Mouse (Mus musculus) midbrain, embryonic 15.5 days (tissue): ENCODE measurements around the gene Srms. TPM values are rescaled to one million over a fixed set of nuclear protein-coding genes. Genes with fewer than 3 reads are reported as not detected.

Experiments
- ATAC-seq: fragments of 200-750 bp; cut with Nextera tagmentation; replicated peaks from 2 replicates; pipeline ENCODE4 v1.8.0; 2017; ENCODE audit warnings: moderate TSS enrichment
- H3K27ac ChIP-seq: fragments of 300-500 bp; sonication (generic); 2 replicates; pipeline ENCODE4 v1.5.1; 2015; ENCODE audit warnings: mild to moderate bottlenecking, inconsistent platforms
- H3K27me3 ChIP-seq: fragments of 300-500 bp; sonication (generic); replicated peaks from 2 replicates; pipeline ENCODE4 v1.6.1; 2015; ENCODE audit warnings: inconsistent platforms
- H3K36me3 ChIP-seq: fragments of 300-500 bp; sonication (generic); replicated peaks from 2 replicates; pipeline ENCODE4 v1.6.1; 2015; ENCODE audit warnings: inconsistent platforms
- H3K4me1 ChIP-seq: fragments of 300-500 bp; sonication (generic); 2 replicates; pipeline ENCODE4 v1.6.1; 2015; ENCODE audit warnings: inconsistent platforms
- H3K4me2 ChIP-seq: fragments of 300-500 bp; sonication (generic); 2 replicates; pipeline ENCODE4 v1.6.1; 2015; ENCODE audit warnings: inconsistent platforms, mild to moderate bottlenecking, moderate library complexity
- H3K4me3 ChIP-seq: fragments of 300-500 bp; sonication (generic); 2 replicates; pipeline ENCODE4 v1.5.1; 2015; ENCODE audit warnings: mild to moderate bottlenecking, inconsistent platforms
- H3K9ac ChIP-seq: fragments of 300-500 bp; sonication (generic); 2 replicates; pipeline ENCODE4 v1.6.1; 2015; ENCODE audit warnings: mild to moderate bottlenecking, inconsistent platforms
- H3K9me3 ChIP-seq: fragments of 300-500 bp; sonication (generic); 2 replicates; pipeline ENCODE4 v1.6.1; 2016; ENCODE audit warnings: inconsistent platforms
- WGBS: fragments of 180-500 bp; shearing (Covaris S2); methylation state at CpG from one replicate; pipeline ENCODE4 v1.1.7; 2015; ENCODE audit warnings: mixed read lengths; 5-methylcytosine and 5-hydroxymethylcytosine counted together
- polyA plus RNA-seq: library from polyadenylated mRNA; unstranded; fragments of >200 nt; fragmentation: Nextera tagmentation; extraction: Ambion mirVana; gene quantifications from 2 replicates; pipeline ENCODE4 v1.2.1, GENCODE M21; 2015

The Srms gene
- 0.18 and 0.22 TPM in 2 replicates for polyA plus RNA-seq

DNA sequence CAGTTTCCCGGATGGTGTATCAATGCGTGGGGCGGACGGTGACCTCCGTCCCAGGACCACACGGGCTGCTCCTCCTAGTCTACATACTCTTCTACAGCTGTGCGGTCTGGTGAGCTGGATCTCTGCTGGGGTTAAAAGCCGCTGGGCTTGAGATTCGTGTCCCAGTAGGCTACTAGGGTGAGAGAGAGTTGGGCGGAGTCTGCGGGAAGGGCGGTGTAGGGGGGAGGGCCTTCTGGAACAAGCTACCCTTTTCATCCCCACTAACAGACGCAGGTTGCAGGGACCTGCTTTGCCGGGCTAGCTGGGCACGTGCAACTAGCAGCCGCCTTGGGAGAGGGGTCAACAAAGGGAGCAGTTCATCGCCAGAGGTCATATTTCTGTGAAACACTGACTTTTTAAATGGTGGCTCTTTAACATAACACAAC lies at the start of gene Srms:
Srms (minus strand) TSS at position 165 of the 425 bp plus-strand sequence.
- Histone ChIP-seq H3K27me3 (peaks cover 35% of the 10 kb centered on the region), H3K27ac (no peak within 1 kb of the TSS), H3K4me2 (peak within 1 kb of the TSS; percentile 45), H3K9me3 (no peaks in the 10 kb centered on the region), H3K36me3 (no peaks in the 10 kb centered on the region), H3K9ac (no peak within 1 kb of the TSS), H3K4me3 (peak within 1 kb of the TSS; percentile 25), H3K4me1 (peaks cover 14% of the 10 kb centered on the region)
- WGBS: 2% methylated on average over 17 of the region's 17 CpGs
- no peak for ATAC-seq

DNA sequence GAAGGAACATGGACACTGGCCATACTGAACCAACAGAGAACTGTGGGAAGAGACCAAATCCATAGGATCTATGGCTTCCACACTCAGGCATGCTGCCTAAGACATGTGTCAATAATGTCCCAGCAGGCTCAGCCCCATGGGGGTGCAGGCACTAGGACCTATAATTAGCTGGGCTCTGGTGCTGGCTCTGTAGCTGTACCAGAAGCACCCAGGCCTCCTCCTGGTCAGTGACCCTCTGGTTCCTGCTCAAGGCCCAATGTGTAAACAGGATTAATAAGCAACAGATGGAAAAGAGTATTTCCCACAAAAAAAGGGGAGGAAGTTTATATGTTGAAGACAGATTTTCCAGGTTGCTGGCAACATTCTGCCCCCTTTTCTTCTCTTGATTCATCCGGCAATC lies 40.3 kb upstream of the Srms start:
- 73% methylated on average over 1 of the region's 1 CpGs for WGBS
- H3K36me3 ChIP-seq: peaks cover 46% of the 10 kb centered on the region
- ATAC-seq: no peak
- no peak overlapping the region for H3K27ac ChIP-seq
- H3K9me3 ChIP-seq: no peaks in the 10 kb centered on the region
- no peak overlapping the region for H3K9ac ChIP-seq
- H3K4me2 ChIP-seq: no peak overlapping the region
- no peaks in the 10 kb centered on the region for H3K4me1 ChIP-seq
- no peaks in the 10 kb centered on the region for H3K27me3 ChIP-seq
- no peak overlapping the region for H3K4me3 ChIP-seq

DNA sequence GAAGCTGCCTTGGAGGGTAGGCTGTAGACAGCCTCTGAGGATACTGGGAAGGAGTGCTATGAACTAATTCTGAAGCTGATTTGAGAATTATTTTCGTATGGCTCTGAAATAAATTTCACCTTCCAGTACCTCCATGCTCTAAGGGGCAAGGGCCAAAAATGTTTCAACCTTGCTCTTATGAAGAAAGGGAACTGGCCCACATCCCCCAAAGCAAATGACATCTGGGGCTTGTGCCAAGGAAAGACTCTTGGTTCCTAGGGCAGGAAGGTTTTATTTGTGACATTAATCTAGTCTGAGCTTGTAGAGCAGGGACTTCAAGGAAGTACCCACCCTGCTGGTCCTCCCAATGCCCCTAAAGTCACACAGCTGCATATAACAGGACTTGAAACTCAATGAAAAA lies 38.9 kb upstream of the Srms start:
- WGBS: 93% methylated on average over 1 of the region's 1 CpGs
- ATAC-seq: no peak
- H3K36me3 ChIP-seq: peaks cover 40% of the 10 kb centered on the region

DNA sequence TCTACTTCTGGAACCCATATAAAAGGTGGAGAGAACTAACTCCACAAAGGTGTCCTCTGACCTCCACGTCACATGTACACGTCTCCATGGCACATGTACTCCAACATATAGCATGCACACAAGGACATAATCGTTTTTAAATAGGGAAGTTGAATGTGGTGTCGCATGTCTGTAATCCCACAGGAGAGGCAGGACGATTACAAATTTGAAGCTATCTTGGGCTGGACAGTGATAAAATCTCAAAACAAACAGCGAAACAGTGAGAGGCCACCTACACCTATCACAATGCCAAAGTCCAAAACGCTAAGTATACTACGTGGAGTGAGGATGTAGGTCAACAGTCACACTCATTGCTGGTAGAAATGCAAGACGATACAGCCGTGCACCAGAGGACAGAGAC lies 36.2 kb upstream of the Srms start:
- Histone ChIP-seq H3K27ac (no peak overlapping the region), H3K27me3 (no peaks in the 10 kb centered on the region), H3K4me1 (no peaks in the 10 kb centered on the region), H3K4me3 (no peak overlapping the region), H3K9me3 (no peaks in the 10 kb centered on the region), H3K36me3 (peaks cover 19% of the 10 kb centered on the region), H3K9ac (no peak overlapping the region), H3K4me2 (no peak overlapping the region)
- ATAC-seq: no peak
- WGBS: 88% methylated on average over 10 of the region's 10 CpGs

More for the DNA sequence above, 38.9 kb upstream of the Srms start:
- Histone ChIP-seq H3K4me3 (no peak overlapping the region), H3K27ac (no peak overlapping the region), H3K9ac (no peak overlapping the region), H3K4me1 (no peaks in the 10 kb centered on the region), H3K9me3 (no peaks in the 10 kb centered on the region), H3K27me3 (no peaks in the 10 kb centered on the region), H3K4me2 (no peak overlapping the region)

DNA sequence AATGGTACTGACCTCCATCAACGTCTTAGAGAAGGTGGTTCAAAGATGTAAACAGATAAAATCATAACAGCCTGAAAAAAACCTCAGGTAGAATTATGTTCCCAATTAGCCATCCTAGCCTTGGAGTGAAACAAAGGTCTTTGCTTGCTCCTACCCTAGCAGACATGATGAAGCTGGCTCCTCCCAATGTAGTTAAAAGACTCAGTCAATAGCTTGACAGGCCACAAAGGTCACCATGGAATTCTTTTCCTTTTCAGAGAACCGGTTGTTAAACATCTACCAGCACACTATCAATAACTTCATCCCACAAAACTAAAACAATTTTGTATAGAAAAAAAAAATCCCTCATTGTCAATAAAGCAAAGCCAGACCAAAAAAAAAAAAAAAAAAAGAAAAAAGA lies 32.0 kb upstream of the Srms start:
- H3K4me2 ChIP-seq: no peak overlapping the region
- no peak overlapping the region for H3K9ac ChIP-seq
- H3K9me3 ChIP-seq: no peaks in the 10 kb centered on the region
- ATAC-seq: no peak
- no peaks in the 10 kb centered on the region for H3K36me3 ChIP-seq
- H3K4me3 ChIP-seq: no peak overlapping the region
- WGBS: 36% methylated on average over 2 of the region's 2 CpGs
- no peaks in the 10 kb centered on the region for H3K4me1 ChIP-seq
- H3K27ac ChIP-seq: no peak overlapping the region
- no peaks in the 10 kb centered on the region for H3K27me3 ChIP-seq

DNA sequence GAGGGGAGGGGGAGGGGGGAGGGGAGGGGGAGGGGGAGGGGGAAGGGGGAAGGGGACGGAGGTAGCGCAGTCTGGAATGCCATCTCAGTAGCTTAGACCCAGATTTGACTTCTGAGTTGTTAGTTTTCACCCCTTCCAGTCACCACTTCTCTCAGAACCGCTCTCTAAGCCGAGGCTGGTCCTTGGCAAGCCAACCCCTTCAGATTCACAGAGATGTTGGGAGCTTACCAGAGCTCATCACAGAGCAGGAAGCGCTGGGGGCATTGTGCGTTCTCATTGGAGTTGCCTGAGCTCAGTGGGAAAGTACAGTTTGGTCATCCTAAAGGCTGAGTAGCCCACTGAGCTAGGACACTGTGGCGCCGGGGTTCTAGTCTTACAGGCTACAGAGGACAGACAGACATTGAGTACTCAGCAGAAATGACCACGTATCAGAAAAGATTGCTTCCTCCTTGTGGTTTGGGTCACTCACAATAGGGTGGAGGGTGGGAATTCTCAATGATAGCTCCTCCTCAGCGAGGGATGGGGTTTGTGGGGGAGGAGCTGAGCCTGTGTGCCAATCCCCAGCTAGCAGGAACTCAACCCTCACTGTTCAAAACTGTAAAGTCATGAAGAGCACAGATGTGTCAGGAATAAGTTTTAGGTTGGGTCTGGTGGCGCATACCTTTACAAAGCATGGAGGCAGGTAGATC lies 30.9 kb upstream of the Srms start:
- no peak for ATAC-seq
- Histone ChIP-seq H3K27ac (no peak overlapping the region), H3K36me3 (no peaks in the 10 kb centered on the region), H3K9ac (no peak overlapping the region), H3K27me3 (no peaks in the 10 kb centered on the region), H3K9me3 (no peaks in the 10 kb centered on the region), H3K4me1 (no peaks in the 10 kb centered on the region), H3K4me3 (no peak overlapping the region), H3K4me2 (no peak overlapping the region)
- WGBS: 27% methylated on average over 11 of the region's 11 CpGs

DNA sequence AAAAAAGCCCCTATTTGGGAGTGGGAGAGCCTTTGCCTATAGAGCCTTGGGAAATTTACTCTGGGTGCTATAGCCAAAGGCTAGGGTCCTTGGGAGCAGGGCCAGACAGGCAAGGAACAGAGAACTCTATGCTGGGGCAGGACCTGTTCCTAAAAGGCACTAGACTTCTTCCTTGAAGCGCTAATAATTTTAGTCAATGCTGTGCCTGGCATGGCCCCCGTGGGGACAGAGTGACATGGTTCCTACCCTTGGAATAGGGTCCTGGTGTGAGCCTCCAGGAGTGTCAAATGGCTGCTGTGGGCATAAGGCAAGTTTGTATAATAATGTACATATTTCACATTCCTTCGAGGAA lies 29.3 kb upstream of the Srms start:
- 73% methylated on average over 3 of the region's 3 CpGs for WGBS
- Histone ChIP-seq H3K9ac (no peak overlapping the region), H3K4me3 (no peak overlapping the region), H3K27ac (no peak overlapping the region), H3K36me3 (no peaks in the 10 kb centered on the region), H3K4me1 (no peaks in the 10 kb centered on the region), H3K9me3 (no peaks in the 10 kb centered on the region), H3K27me3 (no peaks in the 10 kb centered on the region), H3K4me2 (no peak overlapping the region)
- ATAC-seq: no peak

DNA sequence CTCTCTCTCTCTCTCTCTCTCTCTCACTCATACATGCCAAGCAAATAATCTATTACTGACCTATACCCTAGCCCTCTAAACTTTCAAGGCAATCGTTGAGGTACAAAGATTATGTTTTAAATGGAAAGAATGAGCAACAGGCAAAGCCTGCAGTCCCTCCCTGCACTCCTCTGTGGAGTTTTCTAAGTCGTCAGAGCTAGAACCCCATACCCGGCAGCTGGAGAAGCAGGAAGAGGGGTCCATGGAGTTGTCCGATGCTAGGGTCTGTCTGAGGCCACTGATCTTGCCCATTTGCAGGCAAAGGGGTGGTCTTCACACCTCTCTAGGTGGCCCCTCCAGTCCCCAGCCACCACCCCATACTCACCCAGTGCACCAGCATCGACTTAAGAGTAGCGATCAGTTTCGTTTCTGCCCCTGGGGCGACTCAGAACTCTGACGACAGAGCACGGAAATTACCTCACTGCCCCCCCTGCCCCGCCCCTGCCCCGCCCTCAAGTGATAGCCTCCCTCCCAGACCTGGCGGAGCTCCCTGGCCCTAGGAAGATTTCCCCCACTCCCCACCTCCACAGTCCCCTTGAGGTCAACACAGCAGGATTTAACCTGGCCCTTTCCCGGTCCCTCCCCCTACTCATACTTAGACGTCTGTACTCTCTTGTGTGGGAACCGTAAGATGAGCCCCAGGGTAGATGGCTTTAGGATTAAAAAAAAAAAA lies 28.8 kb upstream of the Srms start, which contains the start of gene Helz2:
Helz2 (minus strand) TSS at position 426 of the 712 bp plus-strand sequence.
- Histone ChIP-seq H3K4me1 (no peaks in the 10 kb centered on the region), H3K4me2 (peak within 1 kb of the TSS; percentile 36), H3K9ac (no peak within 1 kb of the TSS), H3K27ac (no peak within 1 kb of the TSS), H3K36me3 (no peaks in the 10 kb centered on the region), H3K9me3 (no peaks in the 10 kb centered on the region), H3K27me3 (no peaks in the 10 kb centered on the region), H3K4me3 (no peak within 1 kb of the TSS)
- 15% methylated on average over 16 of the region's 16 CpGs for WGBS
- no peak for ATAC-seq

DNA sequence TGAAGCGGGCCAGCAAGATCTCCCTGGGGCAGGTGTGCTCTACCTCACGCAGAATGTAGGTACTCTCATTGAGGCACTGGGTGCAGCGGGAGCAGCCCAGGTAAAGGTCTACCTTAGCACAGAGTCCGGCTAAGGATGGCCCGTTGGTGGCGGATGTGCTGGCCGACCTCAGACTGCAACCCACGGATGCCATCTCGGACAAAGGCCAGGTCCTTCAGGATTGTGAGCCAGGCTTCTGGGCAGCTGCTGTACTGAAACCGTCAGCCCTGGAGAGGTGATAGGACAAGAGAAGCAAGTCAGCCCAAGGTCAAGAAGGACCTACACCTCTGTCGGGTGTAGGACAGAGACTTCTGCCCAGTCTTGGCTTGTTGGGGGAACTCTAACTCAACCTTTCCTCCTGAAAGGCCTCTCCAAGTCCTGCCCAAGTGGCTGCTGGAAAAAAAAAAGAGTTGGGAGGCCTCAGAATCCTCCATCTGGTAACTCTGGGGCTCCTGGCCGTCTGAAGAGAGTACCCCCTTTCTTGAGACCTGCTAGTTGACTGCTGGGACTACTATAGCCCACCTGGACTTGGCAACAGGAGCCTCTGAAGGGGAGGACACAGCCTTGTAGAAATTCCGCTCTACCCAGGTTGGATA lies 27.9 kb upstream of the Srms start:
- Histone ChIP-seq H3K9ac (no peak overlapping the region), H3K4me2 (no peak overlapping the region), H3K9me3 (no peaks in the 10 kb centered on the region), H3K36me3 (no peaks in the 10 kb centered on the region), H3K27me3 (no peaks in the 10 kb centered on the region), H3K4me1 (no peaks in the 10 kb centered on the region), H3K27ac (no peak overlapping the region), H3K4me3 (no peak overlapping the region)
- WGBS: 92% methylated on average over 13 of the region's 13 CpGs
- ATAC-seq: no peak

DNA sequence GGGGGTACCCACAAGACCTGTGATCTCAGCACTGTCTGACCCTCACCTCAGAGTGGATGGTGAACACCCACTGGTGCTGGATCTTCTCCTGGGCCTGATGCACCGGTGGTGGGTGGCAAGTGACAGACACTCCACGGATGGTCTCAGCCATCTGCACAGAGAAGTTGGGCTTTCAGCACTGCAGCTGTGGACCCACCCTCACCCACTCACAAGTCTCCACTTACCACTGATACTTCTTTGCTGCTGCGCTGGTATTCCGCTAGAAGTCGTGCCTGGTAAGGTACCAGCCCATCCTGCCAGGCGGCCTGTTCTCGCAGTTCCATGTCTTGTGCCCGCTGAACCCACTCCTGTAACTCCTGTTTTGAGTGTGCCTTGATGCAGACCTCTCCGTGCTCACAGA lies 26.3 kb upstream of the Srms start:
- ATAC-seq: no peak
- H3K4me2 ChIP-seq: no peak overlapping the region
- H3K27me3 ChIP-seq: no peaks in the 10 kb centered on the region
- H3K36me3 ChIP-seq: no peaks in the 10 kb centered on the region
- H3K9me3 ChIP-seq: no peaks in the 10 kb centered on the region
- H3K9ac ChIP-seq: no peak overlapping the region
- no peak overlapping the region for H3K4me3 ChIP-seq
- no peak overlapping the region for H3K27ac ChIP-seq
- 91% methylated on average over 9 of the region's 9 CpGs for WGBS
- no peaks in the 10 kb centered on the region for H3K4me1 ChIP-seq

DNA sequence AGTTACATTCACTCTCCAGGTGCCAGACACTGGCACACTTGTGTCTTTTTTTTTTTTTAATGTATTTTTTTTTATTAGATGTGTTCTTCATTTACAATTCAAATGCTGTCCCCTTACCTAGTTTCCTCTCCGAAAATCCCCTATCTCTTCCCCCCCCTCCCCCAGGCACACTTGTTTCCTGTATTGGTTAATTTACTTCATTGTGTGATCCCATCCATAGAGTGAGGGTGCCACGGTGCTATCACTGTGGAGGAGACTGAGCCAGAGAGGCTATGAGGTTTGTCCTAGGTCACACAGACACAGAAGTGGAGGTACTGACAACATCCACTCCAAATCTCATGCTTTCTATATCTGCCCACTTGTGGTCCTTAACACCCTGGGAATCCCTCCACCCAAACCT lies 25.9 kb upstream of the Srms start:
- Histone ChIP-seq H3K27me3 (no peaks in the 10 kb centered on the region), H3K9me3 (no peaks in the 10 kb centered on the region), H3K9ac (no peak overlapping the region), H3K4me2 (no peak overlapping the region), H3K36me3 (no peaks in the 10 kb centered on the region), H3K4me3 (no peak overlapping the region), H3K4me1 (no peaks in the 10 kb centered on the region), H3K27ac (no peak overlapping the region)
- ATAC-seq: no peak
- WGBS: 60% methylated on average over 2 of the region's 2 CpGs

DNA sequence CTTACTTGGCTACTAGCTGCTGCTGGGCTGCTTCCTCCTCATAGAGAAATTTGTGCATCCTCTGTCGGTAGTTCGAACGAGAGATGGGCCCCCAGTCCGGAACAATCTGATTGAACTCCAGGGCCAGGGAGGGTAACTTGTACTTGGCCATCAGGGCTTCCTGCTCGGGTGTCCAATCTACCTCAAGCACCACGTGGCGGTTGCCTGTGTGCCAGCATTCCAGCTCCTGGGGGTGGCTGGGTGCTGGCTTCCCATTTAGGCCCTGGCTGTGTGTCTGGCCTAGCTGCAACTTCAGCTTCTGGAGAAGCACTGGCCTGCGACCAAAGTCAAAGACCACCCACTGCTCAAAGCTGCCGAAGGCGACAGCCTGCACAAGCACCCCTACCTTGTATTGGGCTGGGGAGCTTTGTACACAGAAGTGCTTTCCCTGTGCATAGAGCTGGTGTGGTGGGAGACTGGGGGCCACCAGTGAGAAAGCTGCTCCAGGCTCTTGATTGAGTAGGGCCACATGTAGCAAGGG lies 25.2 kb upstream of the Srms start:
- H3K4me3 ChIP-seq: no peak overlapping the region
- no peak overlapping the region for H3K27ac ChIP-seq
- H3K4me1 ChIP-seq: no peaks in the 10 kb centered on the region
- H3K36me3 ChIP-seq: no peaks in the 10 kb centered on the region
- WGBS: 67% methylated on average over 10 of the region's 10 CpGs
- no peaks in the 10 kb centered on the region for H3K27me3 ChIP-seq
- H3K9ac ChIP-seq: no peak overlapping the region
- no peaks in the 10 kb centered on the region for H3K9me3 ChIP-seq
- no peak for ATAC-seq
- H3K4me2 ChIP-seq: no peak overlapping the region
